Mouse (Mus musculus): ENCODE measurements around the gene Csf3r. TPM values are rescaled to one million over a fixed set of nuclear protein-coding genes. Genes with fewer than 3 reads are reported as not detected.

Csf3r gene
- total and polyA plus RNA-seq, 3 experiments = not detected

GRCm38 (mm10) chr4:126065241-126065640, 40.9 kb downstream of the Csf3r start:
- peaks cover 6 to 10% of the 10 kb centered on the region in 2 experiments; a peak in 3 of 4 replicates for H3K4me1 ChIP-seq (ENCODE audit: control insufficient read depth in 1 of 2, insufficient read depth in 2 of 2)
- H3K79me2 ChIP-seq (replicated peaks; ENCODE audit: control insufficient read depth, extremely low read depth, insufficient read depth, poor library complexity, severe bottlenecking) = no peaks in the 10 kb centered on the region
- dilution Hi-C loops (cut with MboI; ENCODE audit: extremely low pct_ligation_motif_present, extremely low pct_unique_long_range_greater_than_20kb, low sequenced_read_pairs) = no loop called here
- no peak for TF ChIP-seq TBP (conservative IDR thresholded peaks at IDR 0.05; ENCODE audit: low read depth, low read length)
- TF ChIP-seq CHD2 (IDR thresholded peaks at IDR 0.05; ENCODE audit: low read length) = no peak
- TF ChIP-seq HCFC1 (IDR thresholded peaks at IDR 0.05; ENCODE audit: low read depth, low read length) = no peak
- no peak for TF ChIP-seq MAZ (IDR thresholded peaks at IDR 0.05; ENCODE audit: low read depth, low read length)
- TF ChIP-seq TCF12 (IDR thresholded peaks at IDR 0.05; ENCODE audit: low read depth, low read length) = no peak
- no peak for TF ChIP-seq SMC3 (IDR thresholded peaks at IDR 0.05; ENCODE audit: low read depth, low read length)
- TF ChIP-seq MEF2A (IDR thresholded peaks at IDR 0.05; ENCODE audit: borderline replicate concordance, low read depth, low read length) = no peak
- TF ChIP-seq RCOR1 (conservative IDR thresholded peaks at IDR 0.05; ENCODE audit: low read depth, low read length) = no peak
- in situ Hi-C loops (cut with MboI; ENCODE audit: low pct_ligation_motif_present, low pct_unique_long_range_greater_than_20kb, low sequenced_read_pairs) = no loop called here
- no peaks in the 10 kb centered on the region for H3K36me3 ChIP-seq (replicated peaks in 1 of 2; ENCODE audit: control insufficient read depth in 1 of 2, insufficient read depth in 1 of 2, low read length in 1 of 2)
- no peak overlapping the region for H3K4me2 ChIP-seq (ENCODE audit: insufficient read depth, low read depth, poor library complexity, severe bottlenecking)
- no peak overlapping the region for H3K27ac ChIP-seq (ENCODE audit: insufficient read depth, low read depth)
- H3K4me3 ChIP-seq (replicated peaks in 1 of 3; ENCODE audit: low read depth in 2 of 3, low read length in 2 of 3, poor library complexity in 1 of 3) = no peak overlapping the region
- no peak for DNase-seq (ENCODE audit: extremely low read depth)
- peaks cover 3% of the 10 kb centered on the region for H3K9me3 ChIP-seq (replicated peaks; ENCODE audit: low read length)
- H3K27me3 ChIP-seq (replicated peaks) = no peaks in the 10 kb centered on the region
- H3K9ac ChIP-seq (ENCODE audit: insufficient read depth, low read depth) = no peak overlapping the region

GRCm38 (mm10) chr4:126067401-126068077, 43.2 kb downstream of the Csf3r start:
- Histone ChIP-seq H3K4me1 (ENCODE audit: control insufficient read depth in 1 of 2, insufficient read depth in 2 of 2) (peaks cover 5 to 10% of the 10 kb centered on the region in 2 experiments; a peak in 3 of 4 replicates), H3K9me3 (replicated peaks; ENCODE audit: low read length) (peaks cover 3% of the 10 kb centered on the region), H3K4me2 (ENCODE audit: insufficient read depth, low read depth, poor library complexity, severe bottlenecking) (no peak overlapping the region), H3K36me3 (replicated peaks in 1 of 2; ENCODE audit: control insufficient read depth in 1 of 2, insufficient read depth in 1 of 2, low read length in 1 of 2) (no peaks in the 10 kb centered on the region), H3K27me3 (replicated peaks) (no peaks in the 10 kb centered on the region), H3K79me2 (replicated peaks; ENCODE audit: control insufficient read depth, extremely low read depth, insufficient read depth, poor library complexity, severe bottlenecking) (no peaks in the 10 kb centered on the region), H3K27ac (ENCODE audit: insufficient read depth, low read depth) (no peak overlapping the region), H3K4me3 (replicated peaks in 1 of 3; ENCODE audit: low read depth in 2 of 3, low read length in 2 of 3, poor library complexity in 1 of 3) (no peak overlapping the region), H3K9ac (ENCODE audit: insufficient read depth, low read depth) (no peak overlapping the region)
- in situ Hi-C loops (cut with MboI; ENCODE audit: low pct_ligation_motif_present, low pct_unique_long_range_greater_than_20kb, low sequenced_read_pairs) = no loop called here
- no peak for DNase-seq (ENCODE audit: extremely low read depth)
- no peak for TF ChIP-seq ZNF384 (IDR thresholded peaks at IDR 0.05; ENCODE audit: low read depth, low read length)
- no peak for TF ChIP-seq MEF2A (IDR thresholded peaks at IDR 0.05; ENCODE audit: borderline replicate concordance, low read depth, low read length)
- TF ChIP-seq USF2 (conservative IDR thresholded peaks at IDR 0.05; ENCODE audit: low read depth, low read length) = no peak
- no peak for TF ChIP-seq MAX (IDR thresholded peaks at IDR 0.05; ENCODE audit: low read length)
- TF ChIP-seq TBP (conservative IDR thresholded peaks at IDR 0.05; ENCODE audit: low read depth, low read length) = no peak
- no peak for TF ChIP-seq CHD2 (IDR thresholded peaks at IDR 0.05; ENCODE audit: low read length)
- no peak for TF ChIP-seq MAZ (IDR thresholded peaks at IDR 0.05; ENCODE audit: low read depth, low read length)
- TF ChIP-seq MAFK (IDR thresholded peaks at IDR 0.05; ENCODE audit: insufficient replicate concordance, low read length) = no peak
- TF ChIP-seq SMC3 (IDR thresholded peaks at IDR 0.05; ENCODE audit: low read depth, low read length) = no peak
- no peak for TF ChIP-seq GABPA (IDR thresholded peaks at IDR 0.05; ENCODE audit: insufficient replicate concordance, low read depth, low read length)
- no peak for TF ChIP-seq UBTF (IDR thresholded peaks at IDR 0.05; ENCODE audit: low read depth, low read length)
- no peak for TF ChIP-seq POLR2AphosphoS2 (IDR thresholded peaks at IDR 0.05; ENCODE audit: low read depth, low read length)
- no peak for TF ChIP-seq ZMIZ1 (IDR thresholded peaks at IDR 0.05; ENCODE audit: low read depth, low read length)
- TF ChIP-seq JUN (IDR thresholded peaks at IDR 0.05; ENCODE audit: insufficient read depth, low read depth, low read length) = no peak
- no peak for TF ChIP-seq PAX5 (IDR thresholded peaks at IDR 0.05; ENCODE audit: low read length)
- TF ChIP-seq ZC3H11A (IDR thresholded peaks at IDR 0.05; ENCODE audit: low read depth, low read length) = no peak
- TF ChIP-seq ETS1 (conservative IDR thresholded peaks at IDR 0.05; ENCODE audit: low read depth, low read length) = no peak
- dilution Hi-C loops (cut with MboI; ENCODE audit: extremely low pct_ligation_motif_present, extremely low pct_unique_long_range_greater_than_20kb, low sequenced_read_pairs) = no loop called here
